Mouse (Mus musculus): ENCODE data around the gene Phactr1.
"Not testable (repeated sequence)": the region's sequence is repeated elsewhere in the genome, so short reads cannot be mapped to it uniquely, and the experiment has no call there.

The Phactr1 gene

DNA sequence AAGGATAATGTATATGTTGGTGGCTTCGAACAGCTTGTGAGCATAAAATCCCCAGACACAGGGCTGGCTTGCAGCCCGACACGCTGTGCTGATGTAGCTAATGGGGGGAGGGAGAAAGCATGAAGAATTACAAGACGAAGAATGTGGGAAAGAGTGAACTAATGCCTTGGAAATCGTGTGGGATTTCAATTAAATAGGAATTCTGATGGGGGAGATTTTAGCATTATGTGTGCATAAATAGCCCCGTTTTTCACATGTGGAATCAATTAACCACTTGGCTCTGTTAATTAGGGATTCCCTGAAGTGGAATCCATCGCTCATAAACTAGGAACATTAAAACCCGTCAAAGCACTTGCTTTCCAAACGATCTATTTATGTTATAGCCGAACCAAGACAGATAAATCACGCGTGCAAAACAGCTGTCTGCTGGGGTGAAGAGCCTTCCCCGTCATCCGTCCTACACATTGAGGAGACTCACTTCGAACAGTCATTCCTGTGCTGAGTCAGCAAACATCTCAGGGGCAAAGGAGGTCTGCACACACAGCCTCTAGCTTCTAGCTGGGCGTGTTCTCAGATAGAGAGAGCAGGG, 254.2 kb downstream of the Phactr1 start:
- DNase-seq, result no peak

DNA sequence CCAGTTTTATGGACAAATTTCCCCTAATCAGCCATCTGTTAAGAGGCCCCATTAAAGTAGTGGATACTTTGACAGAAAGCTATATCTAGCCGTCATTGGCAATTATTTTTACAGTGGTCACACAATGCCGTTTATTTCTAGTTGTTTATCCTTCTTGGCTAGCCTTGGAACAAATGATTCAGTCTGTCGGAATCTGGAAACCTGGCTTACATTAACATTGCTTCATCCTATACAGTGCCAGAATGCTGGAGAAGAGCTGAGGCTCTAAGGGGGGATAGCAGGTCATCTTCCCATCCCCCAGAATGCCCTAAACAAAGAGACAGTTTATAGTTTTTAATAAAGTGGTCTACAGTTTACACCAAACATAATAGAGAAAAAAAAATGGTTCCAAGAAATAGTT, 257.4 kb downstream of the Phactr1 start:
- DNase-seq, result no peak

DNA sequence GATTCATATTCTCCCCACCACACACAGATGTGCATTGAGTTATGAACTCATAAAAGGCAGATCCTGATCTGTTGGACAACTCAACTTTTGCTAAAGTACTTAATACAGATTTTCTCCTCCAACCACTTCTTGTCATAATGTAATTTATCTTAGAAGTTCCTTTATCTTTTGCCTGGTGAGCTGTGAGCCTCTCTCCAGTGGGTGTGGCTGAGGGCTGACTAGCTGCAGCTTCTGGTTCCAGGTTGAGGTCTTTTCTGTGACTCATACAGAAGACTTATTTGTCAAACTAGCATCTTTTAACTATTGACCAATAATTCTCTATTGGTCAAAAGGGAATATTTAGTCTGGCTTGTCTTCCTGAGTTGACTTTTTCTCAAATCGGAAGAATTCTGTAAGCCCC, 257.9 kb downstream of the Phactr1 start:
- DNase-seq, result no peak

DNA sequence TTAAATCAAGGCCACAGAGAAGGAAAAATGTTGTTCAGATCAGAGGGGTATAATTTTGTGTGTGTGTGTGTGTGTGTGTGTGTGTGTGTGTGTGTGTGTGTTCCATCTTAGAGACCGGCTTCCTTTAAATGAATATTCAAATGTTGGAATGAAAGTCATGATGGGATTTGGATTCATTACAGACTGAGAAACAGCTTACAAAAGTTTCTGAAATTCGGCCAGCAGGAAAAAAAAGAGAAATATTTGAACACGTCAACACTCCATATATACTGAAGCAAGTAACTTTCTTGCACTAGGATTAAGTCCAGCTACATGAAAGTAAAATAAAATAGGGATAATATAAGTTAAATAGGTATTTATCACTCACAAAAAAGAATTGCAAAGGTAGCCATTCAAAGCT, 259.8 kb downstream of the Phactr1 start:
- no peak for DNase-seq

DNA sequence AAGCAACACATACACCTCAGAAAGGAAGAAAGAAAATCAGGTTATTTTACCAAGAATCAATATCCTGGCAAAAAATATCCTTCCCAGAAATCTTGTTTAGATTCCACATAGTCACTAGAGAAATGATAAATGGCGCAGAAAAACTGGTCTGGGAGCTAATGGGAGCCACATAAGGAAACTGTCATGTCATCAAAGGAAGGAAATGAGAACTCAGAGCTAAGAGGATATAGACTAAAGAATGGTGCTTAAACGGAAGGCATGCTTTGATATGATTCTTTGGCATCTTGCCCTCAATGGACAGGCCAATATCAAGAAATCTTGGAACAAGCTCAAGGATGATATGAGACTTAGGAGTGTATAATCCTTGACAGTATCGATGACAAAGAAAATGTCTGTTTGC, 263.7 kb downstream of the Phactr1 start:
- no peak for DNase-seq

DNA sequence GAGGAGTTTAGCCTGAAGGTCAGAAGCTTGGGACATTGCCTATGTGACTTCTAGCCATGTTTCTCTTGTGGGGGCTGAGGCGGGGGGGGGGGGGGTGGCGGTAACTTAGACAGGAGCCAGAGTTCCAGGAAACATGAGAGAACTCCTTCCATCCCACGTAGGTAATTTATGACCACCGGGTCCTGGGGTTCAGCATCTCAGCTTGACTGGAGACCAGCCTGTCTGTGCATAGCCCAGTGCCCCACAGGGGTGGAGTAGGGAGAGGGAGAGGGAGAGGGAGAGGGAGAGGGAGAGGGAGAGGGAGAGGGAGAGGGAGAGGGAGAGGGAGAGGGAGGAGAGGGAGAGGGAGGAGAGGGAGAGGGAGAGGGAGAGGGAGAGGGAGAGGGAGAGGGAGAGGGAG, 264.8 kb downstream of the Phactr1 start:
- not testable (repeated sequence) for DNase-seq

DNA sequence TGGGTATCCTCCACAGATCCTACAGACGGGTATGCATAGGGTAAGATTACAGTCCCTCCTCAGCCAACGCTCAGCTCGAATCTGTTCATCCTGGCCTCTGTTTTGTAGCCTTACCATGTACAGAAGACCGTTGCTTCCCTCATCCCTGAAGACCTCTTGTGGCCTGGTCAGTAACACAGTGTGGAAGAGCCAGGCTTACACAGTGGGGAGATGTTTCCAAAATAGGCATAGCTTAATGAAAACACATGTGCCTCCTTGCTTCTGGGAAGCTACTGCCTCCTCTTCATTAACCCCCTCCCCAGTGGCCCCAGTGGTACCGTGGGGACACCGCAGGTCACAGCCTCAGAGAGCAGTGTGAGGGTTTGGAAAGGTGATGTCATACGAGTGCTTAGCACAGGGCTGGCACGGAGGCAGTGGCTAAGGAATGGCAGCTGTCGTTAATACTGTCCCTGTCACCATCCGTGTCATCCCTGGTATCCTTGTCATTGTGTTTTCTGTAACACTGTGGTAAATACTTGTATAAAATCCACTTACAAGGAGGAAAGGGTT, 268.4 kb downstream of the Phactr1 start:
- DNase-seq, result no peak

DNA sequence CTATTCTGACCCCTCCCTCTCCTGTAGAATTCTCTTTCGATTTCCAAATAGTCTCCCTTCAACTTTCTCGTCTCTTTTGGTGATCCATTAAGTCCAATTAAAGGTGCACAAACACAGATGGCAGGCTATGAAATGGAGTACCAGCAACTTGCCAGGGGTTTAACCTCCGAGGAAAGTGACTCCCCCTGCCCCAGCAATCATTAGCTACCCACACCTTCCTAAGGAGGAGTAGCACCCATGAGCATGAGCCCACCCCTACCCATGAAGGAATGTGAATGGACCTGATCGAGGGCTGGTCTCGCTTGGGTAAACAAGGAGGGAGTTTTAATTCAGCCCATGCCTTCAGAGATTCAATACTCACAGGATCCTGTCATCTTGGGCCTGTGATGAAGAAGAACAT, 268.9 kb downstream of the Phactr1 start:
- no peak for DNase-seq

DNA sequence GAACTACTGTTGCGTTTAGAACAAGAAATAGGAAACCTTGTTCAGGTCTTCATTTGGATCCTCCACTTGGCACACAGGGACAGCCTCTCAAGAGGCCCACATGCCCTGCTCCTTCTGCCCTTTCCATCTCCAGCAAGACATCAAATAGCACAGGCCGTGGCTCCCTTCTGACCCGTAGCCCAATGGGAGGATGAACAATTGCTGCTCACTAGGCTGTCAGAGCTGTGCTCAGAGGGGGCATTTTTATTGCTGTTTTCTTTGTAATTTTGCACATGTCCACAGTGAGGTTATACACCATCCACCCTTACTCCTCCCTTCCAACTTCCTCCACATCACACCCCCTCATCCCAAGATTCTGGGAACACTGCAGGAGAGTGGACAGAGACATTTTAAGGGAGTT, 269.6 kb downstream of the Phactr1 start:
- no peak for DNase-seq

DNA sequence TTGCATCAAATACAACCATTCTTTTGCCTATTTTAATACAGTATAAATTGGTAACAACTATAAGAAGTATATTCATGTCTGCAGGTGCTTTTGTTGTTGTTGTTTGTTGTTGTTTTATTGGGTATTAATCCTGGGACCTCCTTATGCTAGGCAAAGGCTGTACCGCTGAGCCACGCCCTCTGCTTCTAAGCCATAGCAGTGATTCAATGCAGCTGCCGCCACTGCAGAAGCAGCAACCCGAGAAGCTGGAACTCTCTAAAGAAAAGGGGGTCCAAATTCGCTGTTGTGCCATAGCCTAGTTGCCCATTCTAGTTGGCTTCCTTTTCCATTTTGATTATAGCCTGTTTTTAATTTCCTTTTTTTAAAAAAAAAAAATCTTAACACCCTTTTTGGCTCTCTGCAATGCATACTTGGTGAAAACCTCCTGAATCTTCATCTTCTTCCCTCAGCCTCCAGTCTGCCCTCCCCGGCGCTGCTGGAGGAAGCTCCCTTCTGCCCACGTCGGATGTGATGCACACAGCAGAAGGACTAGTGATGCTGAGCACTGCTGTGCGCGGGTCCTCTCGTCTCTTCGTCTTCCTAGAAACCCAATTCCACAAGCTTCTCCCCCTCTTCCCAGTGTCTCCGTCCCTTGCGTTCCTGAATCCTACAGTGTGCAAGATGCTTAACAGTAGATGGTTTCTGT, 271.8 kb downstream of the Phactr1 start:
- peak; percentile 42 for DNase-seq

DNA sequence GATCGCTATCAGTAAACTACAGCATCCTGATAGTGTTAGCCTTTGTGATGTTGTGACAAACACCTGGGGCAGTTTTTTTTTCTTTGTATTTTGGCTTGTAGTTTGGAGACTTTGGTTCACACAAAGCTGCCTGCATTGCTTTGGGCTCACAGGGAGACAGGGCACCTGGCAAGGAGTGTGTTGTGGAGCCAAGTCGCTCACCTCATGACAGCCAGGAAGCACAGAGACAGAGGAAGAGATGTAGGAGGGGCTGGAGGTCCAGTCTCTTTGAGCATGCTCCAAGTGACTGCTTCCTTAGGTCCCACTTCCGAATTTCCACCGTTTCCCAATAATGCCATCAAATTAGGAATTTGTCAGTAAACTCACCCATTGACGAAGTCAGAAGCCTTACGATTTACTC, 272.6 kb downstream of the Phactr1 start:
- no peak for DNase-seq

DNA sequence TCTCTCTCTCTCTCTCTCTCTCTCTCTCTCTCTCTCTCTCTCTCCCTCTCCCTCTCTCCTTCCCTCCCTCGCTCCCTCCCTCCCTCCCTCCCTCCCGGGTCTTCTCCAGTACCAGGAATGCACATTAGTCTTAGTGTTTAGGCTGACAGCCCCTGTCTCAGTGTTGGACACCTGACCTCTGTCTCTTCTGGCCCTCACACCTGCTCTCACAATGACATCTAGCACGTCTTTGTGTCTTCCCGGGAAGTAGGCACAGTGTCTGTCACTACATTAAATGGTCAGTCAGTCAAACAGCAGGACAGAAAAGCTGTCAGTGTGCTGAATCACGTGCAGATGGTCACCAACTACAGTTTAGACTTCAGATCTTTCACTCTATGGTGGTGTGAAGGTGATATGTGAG, 273.7 kb downstream of the Phactr1 start:
- DNase-seq, result no peak

DNA sequence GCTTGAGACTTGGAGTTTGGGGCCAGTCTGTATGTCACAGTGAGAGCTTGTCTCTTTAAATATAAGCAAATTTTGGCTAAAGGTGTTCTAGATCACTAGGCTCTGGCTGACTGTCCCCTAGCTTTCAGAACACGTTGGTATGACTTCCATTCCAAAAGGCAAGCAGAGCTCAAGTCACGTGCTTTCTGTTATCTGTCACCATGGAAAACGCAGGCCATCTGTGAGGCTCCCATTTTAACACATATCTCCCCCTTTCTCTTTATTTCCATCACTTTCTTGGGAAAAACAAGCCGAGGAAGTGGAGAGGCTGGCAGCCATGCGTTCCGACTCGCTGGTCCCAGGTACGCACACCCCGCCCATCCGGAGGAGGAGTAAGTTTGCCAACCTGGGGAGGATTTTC, 275.9 kb downstream of the Phactr1 start:
- DNase-seq, result peak; percentile 56

DNA sequence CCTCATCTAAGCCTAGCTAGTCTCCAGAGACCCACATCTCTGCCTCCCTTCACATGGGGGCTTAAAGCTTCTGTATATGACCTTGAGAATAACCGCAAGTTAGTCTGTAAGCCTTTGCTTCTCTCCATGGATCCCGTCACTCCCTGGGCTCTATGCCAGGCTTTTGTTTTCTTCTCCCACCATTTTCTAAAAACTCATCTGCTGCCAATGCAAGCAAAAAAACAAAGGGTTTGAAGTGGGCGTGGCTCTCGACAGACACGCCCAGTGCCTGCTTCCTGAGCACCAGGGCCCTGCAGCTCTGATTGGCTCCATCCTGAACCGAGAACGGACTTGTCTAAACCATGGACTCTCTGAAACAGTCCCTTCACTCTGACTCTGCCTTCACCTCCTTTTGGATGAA, 277.4 kb downstream of the Phactr1 start:
- DNase-seq, result peak; percentile 19

DNA sequence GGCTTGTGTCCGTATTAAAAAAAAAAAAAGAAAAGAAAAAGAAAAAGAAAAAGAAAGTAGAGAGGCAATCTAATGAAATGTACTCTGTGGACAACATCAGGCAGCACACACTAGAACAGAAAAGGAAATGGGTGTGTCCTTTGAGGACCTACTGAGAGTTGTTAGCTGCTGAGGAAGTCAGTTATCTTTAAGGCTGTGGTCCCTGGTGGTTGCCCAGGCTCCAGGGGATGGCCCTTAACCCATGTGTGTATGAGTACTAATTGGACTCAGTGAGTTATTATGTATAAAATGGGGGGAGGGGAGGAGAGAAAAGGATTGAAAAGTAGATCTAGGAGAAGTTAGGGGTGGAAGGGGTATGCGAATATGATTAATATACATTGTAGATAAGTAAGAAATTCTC, 278.4 kb downstream of the Phactr1 start:
- no peak for DNase-seq

DNA sequence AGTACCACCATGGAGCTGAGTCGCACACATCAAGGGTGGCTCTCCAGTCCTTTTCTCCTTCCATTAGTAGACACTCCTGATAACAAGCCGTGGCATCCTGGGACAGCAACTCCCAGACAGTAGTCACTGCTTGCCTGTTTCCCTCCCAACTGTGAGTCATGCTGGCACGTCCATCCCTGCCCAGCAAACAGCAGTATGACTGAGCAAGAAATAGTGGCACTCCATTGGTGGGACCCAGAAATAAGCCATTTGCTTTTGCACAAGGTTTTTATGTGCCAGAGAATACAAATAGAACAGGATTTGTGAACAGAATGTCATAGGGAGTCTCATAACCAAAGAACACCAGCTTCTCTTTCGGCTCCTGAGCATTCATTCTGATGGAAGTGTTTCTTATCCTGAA, 281.1 kb downstream of the Phactr1 start:
- peak; percentile 30 for DNase-seq

DNA sequence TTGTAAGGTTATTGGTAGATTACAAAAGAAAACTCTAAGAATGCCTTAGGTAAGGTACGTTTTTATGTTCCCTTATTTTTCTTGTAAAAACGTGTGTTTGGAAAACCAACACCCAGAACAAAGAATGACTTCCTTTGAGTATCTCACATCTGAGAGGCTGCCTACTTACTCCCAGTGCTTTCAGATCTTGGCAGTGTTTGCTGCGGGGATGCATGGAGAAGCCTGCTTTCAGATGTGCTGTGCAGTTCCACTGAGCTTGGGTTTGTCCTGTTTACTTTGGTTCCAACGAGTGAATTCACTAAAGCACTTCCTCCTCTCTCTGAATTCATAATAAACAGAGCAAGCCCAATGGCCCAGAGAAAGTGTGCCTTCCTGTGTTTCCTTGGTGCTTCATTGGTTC, 288.1 kb downstream of the Phactr1 start:
- DNase-seq, result no peak

DNA sequence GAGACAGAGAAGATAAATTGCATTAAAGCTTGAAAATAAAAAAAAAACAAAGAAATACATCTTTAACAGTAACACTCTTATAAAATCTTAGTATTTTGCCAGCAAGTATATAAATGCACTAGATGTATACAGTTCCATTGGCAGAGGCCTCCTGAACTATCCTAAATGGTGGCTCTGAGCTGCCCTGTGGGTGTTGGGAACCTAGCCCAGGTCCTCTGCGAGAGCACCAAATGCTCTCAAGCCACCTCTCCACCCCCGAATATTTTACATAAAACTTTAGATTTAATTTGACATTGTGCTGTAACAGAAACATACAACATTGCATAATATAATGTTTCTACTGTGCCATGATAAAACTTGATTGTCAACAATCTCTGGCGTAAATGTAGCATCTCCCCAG, 293.1 kb downstream of the Phactr1 start:
- no peak for DNase-seq

DNA sequence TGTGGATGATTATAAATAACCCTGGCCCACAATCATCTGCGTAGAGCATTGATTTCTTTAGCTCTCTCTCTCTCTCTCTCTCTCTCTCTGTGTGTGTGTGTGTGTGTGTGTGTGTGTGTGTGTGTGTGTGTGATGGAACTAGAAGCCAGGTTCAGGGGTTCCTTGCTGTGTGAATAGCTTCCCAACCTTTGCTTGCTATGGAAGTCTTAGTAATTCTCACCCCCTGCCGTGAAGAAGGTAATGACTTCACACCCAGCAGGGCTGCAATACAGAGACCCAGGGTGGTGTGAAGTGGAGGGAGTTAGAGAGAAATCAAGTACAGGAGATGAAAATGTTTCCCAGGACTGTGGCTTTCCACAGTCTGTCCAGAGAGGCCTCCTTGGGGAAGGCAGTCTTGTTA, 293.5 kb downstream of the Phactr1 start:
- no peak for DNase-seq

DNA sequence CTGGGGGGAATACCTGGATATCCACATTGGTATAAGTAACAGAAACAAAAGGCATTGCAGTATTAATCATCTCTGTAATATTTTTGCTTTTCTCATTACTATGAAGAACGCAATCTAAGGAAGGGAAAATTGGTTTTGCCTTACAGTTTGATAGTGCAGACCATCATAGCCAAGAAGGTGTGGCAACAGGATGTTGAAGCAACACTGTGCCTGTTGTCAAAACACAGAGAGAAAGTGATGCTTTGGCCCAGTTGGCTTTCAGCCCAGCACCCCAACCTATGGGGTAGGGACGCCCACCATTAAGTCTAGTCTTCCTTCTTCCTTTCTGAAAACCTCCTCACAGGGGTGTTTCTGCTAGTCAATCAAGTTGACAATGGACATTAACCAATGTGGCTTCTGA, 294.1 kb downstream of the Phactr1 start:
- no peak for DNase-seq

DNA sequence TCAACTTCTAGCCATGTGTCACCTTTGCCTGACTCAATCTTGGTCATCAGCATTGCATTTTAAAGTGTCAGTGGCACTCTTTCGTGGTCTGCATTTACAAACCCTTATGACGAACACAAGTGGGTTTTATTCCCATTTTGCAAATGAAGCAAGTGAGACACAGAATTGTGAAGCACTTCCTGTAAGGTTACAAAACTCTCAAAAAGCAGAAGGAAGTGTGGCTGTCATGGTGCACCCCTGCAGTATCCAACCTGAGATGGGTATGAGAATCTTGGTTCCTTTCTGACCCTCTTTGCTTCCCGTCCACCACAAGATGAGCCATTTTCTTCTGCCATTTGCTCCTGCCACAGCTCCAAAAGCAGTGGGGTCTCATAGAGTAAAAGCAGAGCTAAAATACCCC, 295.7 kb downstream of the Phactr1 start:
- DNase-seq, result no peak

DNA sequence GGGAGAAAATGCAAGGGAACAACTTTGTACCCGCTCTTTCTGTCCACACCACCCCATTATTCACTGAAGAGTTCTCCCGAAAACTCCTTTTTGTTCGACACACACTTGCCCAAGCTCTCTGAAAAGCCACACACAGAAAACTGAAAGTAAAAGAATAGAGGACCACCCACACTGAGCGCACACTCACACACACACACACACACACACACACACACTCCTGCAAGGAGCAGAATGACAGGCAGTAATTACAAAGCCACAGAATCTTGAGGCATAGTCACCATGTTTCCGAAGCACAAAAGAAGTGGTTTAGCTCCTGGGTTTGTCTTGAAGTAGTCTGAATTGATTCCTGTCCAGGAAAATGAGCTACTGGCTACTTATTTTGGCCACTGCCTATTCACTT, 296.5 kb downstream of the Phactr1 start:
- DNase-seq, result no peak

DNA sequence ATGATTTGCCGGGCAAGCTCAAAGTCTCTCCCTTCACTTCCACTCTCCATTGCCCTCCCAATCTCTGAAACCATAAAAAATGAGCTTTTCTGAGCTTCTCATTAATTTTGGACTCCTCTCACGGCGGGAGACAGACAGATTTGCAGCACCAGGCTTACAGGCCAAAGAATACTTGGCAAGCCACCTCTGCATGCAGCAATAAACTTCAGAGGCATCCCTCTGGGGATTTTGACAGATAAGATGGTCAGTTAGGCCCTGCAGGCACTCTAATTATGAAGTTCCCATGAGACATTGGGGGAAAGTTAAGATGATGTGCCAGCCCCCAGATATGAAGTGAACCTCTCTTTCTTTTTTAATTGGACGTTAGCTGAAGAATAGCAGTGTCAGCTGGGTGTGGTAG, 300.2 kb downstream of the Phactr1 start:
- no peak for DNase-seq

DNA sequence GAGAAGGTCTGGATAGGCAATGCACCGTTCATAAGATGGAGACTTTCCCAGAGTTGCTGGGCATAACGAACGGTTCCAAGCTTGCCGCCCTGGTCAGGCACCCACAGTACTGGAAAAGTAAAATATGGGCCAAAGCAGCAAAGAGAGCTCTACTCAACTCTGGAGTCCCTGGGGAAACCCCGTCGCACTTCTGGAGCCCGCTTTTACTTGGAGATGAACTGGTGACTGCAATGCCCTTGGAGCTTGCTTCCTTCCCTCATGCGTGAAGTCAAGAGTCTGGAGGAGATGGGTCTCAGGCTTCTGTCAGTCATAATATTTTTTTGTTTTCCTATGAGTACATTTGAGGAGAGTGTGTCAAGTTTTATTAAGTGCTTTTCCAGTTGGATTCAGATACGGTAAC, 302.2 kb downstream of the Phactr1 start:
- DNase-seq, result no peak

DNA sequence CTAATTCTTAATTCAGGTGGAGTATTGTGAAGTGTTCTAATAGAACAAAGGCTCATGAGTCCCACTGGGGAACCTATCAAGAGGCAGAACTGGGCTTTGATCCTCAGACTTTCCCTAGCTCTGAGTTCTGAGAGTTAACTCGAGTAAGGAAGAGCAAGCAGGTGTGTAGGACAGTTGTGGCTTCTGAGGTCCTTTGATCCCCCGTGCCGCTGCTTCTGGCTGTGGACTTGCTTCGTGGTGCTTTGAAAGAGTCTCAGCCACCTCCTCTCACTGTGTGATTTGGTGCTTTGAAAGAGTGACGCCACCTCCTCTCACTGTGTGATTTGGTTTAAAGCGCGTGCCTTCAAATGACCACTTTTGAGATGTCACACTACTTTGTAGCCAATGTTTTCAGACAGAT, 305.4 kb downstream of the Phactr1 start:
- DNase-seq, result no peak
